8 mouse cellular contexts compared by ENCODE assay signal in genomic region chr2:170060066-170060465, GRCm38 (mm10).
DNase-seq lines count a peak whose midpoint lies in the region; ATAC-seq and TF ChIP-seq lines count a peak whose summit lies in the region.

No protein-coding gene starts in this region.

- no peak for TF ChIP-seq EP300 in stomach, postnatal 0 days (optimal IDR thresholded peaks at IDR 0.05)

- no peaks in the 10 kb centered on the region for H3K27me3 ChIP-seq in forebrain, embryonic 11.5 days (ENCODE audit: control insufficient read depth, insufficient read depth, low read length)
- H3K27me3 ChIP-seq in forebrain, embryonic 12.5 days, result no peaks in the 10 kb centered on the region
- no peaks in the 10 kb centered on the region for H3K27me3 ChIP-seq in neural tube, embryonic 11.5 days (ENCODE audit: control insufficient read depth, insufficient read depth, low read length)
- H3K27me3 ChIP-seq in stomach, postnatal 0 days (ENCODE audit: control insufficient read depth, insufficient read depth, low read length), result no peaks in the 10 kb centered on the region

- H3K27ac ChIP-seq in forebrain, embryonic 11.5 days (ENCODE audit: low read depth, low read length), result no peak overlapping the region
- no peak overlapping the region for H3K27ac ChIP-seq in forebrain, embryonic 12.5 days
- H3K27ac ChIP-seq in neural tube, embryonic 11.5 days (ENCODE audit: low read depth, low read length), result no peak overlapping the region
- H3K27ac ChIP-seq in stomach, postnatal 0 days (replicated peaks), result no peak overlapping the region

- no peak for ATAC-seq in forebrain, embryonic 11.5 days (replicated peaks; ENCODE audit: low FRiP score)
- ATAC-seq in forebrain, embryonic 12.5 days (ENCODE audit: low FRiP score), result no peak
- no peak for ATAC-seq in neural tube, embryonic 11.5 days (ENCODE audit: insufficient read depth, low FRiP score, low TSS enrichment)
- ATAC-seq in stomach, postnatal 0 days (ENCODE audit: low FRiP score, low TSS enrichment), result no peak
- ATAC-seq in monocyte, adult 5-6 weeks (replicated peaks; ENCODE audit: insufficient number of reproducible peaks, low FRiP score, low TSS enrichment, poor library complexity, severe bottlenecking), result no peak

- H3K36me3 ChIP-seq in forebrain, embryonic 11.5 days (ENCODE audit: control insufficient read depth, insufficient read depth, low read length), result no peaks in the 10 kb centered on the region
- no peaks in the 10 kb centered on the region for H3K36me3 ChIP-seq in forebrain, embryonic 12.5 days (replicated peaks)
- H3K36me3 ChIP-seq in neural tube, embryonic 11.5 days (ENCODE audit: control insufficient read depth, insufficient read depth, low read length), result no peaks in the 10 kb centered on the region
- no peaks in the 10 kb centered on the region for H3K36me3 ChIP-seq in stomach, postnatal 0 days (ENCODE audit: control insufficient read depth, insufficient read depth, low read length)

- no peak overlapping the region for H3K9ac ChIP-seq in forebrain, embryonic 11.5 days (ENCODE audit: low read length)
- no peak overlapping the region for H3K9ac ChIP-seq in forebrain, embryonic 12.5 days
- no peak overlapping the region for H3K9ac ChIP-seq in neural tube, embryonic 11.5 days (ENCODE audit: low read length)
- no peak overlapping the region for H3K9ac ChIP-seq in stomach, postnatal 0 days (ENCODE audit: low read length)

- peak; percentile 74 for TF ChIP-seq CTCF in stomach, postnatal 0 days (IDR thresholded peaks at IDR 0.05; ENCODE audit: low read depth)

- 66% methylated on average over 4 of the region's 4 CpGs for WGBS in forebrain, embryonic 11.5 days
- WGBS in forebrain, embryonic 12.5 days, result 68% methylated on average over 4 of the region's 4 CpGs
- WGBS in neural tube, embryonic 11.5 days, result 62% methylated on average over 4 of the region's 4 CpGs
- 68% methylated on average over 4 of the region's 4 CpGs for WGBS in stomach, postnatal 0 days

- H3K4me2 ChIP-seq in forebrain, embryonic 11.5 days (ENCODE audit: low read depth, low read length, severe bottlenecking), result no peak overlapping the region
- H3K4me2 ChIP-seq in forebrain, embryonic 12.5 days, result no peak overlapping the region
- H3K4me2 ChIP-seq in neural tube, embryonic 11.5 days (ENCODE audit: low read depth), result no peak overlapping the region
- H3K4me2 ChIP-seq in stomach, postnatal 0 days (replicated peaks; ENCODE audit: low read depth), result no peak overlapping the region

- no peaks in the 10 kb centered on the region for H3K9me3 ChIP-seq in forebrain, embryonic 11.5 days (ENCODE audit: control insufficient read depth, low read length)
- 0 out of 2 replicates have a peak, but pooled peaks cover 5% of the 10 kb centered on the region for H3K9me3 ChIP-seq in forebrain, embryonic 12.5 days
- no peaks in the 10 kb centered on the region for H3K9me3 ChIP-seq in neural tube, embryonic 11.5 days (ENCODE audit: control insufficient read depth, low read length)
- H3K9me3 ChIP-seq in stomach, postnatal 0 days (ENCODE audit: control insufficient read depth, low read length), result no peaks in the 10 kb centered on the region

- DNase-seq in forebrain, embryonic 11.5 days (ENCODE audit: low spot score), result peak; percentile 72
- DNase-seq in neural tube, embryonic 11.5 days (ENCODE audit: low spot score), result peak; percentile 48
- no peak for DNase-seq in neural tube, embryonic 10.5 days (ENCODE audit: extremely low spot score, low spot score)
- peak; percentile 68 for DNase-seq in induced T-regulatory cell, adult 2 months (ENCODE audit: low read depth)
- peak; percentile 52 for DNase-seq in stomach, postnatal 0 days (ENCODE audit: low spot score)
- DNase-seq in urinary bladder, postnatal 14 days (ENCODE audit: low spot score), result no peak

- no peaks in the 10 kb centered on the region for H3K4me1 ChIP-seq in forebrain, embryonic 11.5 days (replicated peaks; ENCODE audit: control insufficient read depth, insufficient read depth, low read length)
- H3K4me1 ChIP-seq in forebrain, embryonic 12.5 days, result no peaks in the 10 kb centered on the region
- H3K4me1 ChIP-seq in neural tube, embryonic 11.5 days (ENCODE audit: control insufficient read depth, insufficient read depth, low read length), result no peaks in the 10 kb centered on the region
- no peaks in the 10 kb centered on the region for H3K4me1 ChIP-seq in stomach, postnatal 0 days (replicated peaks; ENCODE audit: control insufficient read depth, insufficient read depth)

- H3K4me3 ChIP-seq in forebrain, embryonic 11.5 days (ENCODE audit: low read depth, low read length), result no peak overlapping the region
- no peak overlapping the region for H3K4me3 ChIP-seq in forebrain, embryonic 12.5 days (replicated peaks)
- no peak overlapping the region for H3K4me3 ChIP-seq in neural tube, embryonic 11.5 days (ENCODE audit: low read depth, low read length)
- no peak overlapping the region for H3K4me3 ChIP-seq in stomach, postnatal 0 days (ENCODE audit: low read depth, low read length)

Comparison
In these comparisons a context has a peak if more than half of its experiments do, and no peak if none do; other contexts are left out.
1. DNase-seq: peak in forebrain, embryonic 11.5 days (single experiment), neural tube, embryonic 11.5 days (single experiment), induced T-regulatory cell, adult 2 months (single experiment) and stomach, postnatal 0 days (single experiment); none in neural tube, embryonic 10.5 days (single experiment) and urinary bladder, postnatal 14 days (single experiment).